Mouse (Mus musculus) liver, embryonic 11.5 days (tissue): ENCODE results near the gene Tec. TPM values are rescaled to one million over a fixed set of nuclear protein-coding genes. Genes with fewer than 3 reads are reported as not detected.
"Not testable (repeated sequence)": the region's sequence is repeated elsewhere in the genome, so short reads cannot be mapped to it uniquely, and the experiment has no call there.

Experiments
- ATAC-seq: fragments of 200-750 bp; cut with Nextera tagmentation; replicated peaks from 2 replicates; pipeline ENCODE4 v1.8.0; 2017; ENCODE audit warnings: moderate number of reproducible peaks, mild to moderate bottlenecking, moderate TSS enrichment, moderate library complexity; ENCODE audit not compliant: low FRiP score
- DNase-seq: peaks from one replicate; pipeline ENCODE4 v3.0.0-alpha.2; 2017; ENCODE audit warnings: low spot score
- H3K27ac ChIP-seq: fragments of 300-500 bp; sonication (generic); 2 replicates; pipeline ENCODE4 v1.5.1; 2014; ENCODE audit warnings: mild to moderate bottlenecking, low read depth, low read length, control low read depth
- H3K27me3 ChIP-seq: fragments of 300-500 bp; sonication (generic); replicated peaks from 2 replicates; pipeline ENCODE4 v1.6.1; 2014; ENCODE audit warnings: low read length, mixed read lengths; ENCODE audit not compliant: control insufficient read depth, insufficient read depth
- H3K36me3 ChIP-seq: fragments of 300-500 bp; sonication (generic); 2 replicates; pipeline ENCODE4 v1.6.1; 2014; ENCODE audit warnings: mild to moderate bottlenecking, low read length, moderate library complexity, mixed read lengths; ENCODE audit not compliant: control insufficient read depth, insufficient read depth
- H3K4me1 ChIP-seq: fragments of 300-500 bp; sonication (generic); replicated peaks from 2 replicates; pipeline ENCODE4 v1.6.1; 2014; ENCODE audit warnings: low read length, mixed read lengths; ENCODE audit not compliant: control insufficient read depth, insufficient read depth
- H3K4me2 ChIP-seq: fragments of 300-500 bp; sonication (generic); 2 replicates; pipeline ENCODE4 v1.6.1; 2014; ENCODE audit warnings: mild to moderate bottlenecking, control low read depth, moderate library complexity
- H3K4me3 ChIP-seq: fragments of 300-500 bp; sonication (generic); 2 replicates; pipeline ENCODE4 v1.5.1; 2014; ENCODE audit warnings: low read depth, low read length, control low read depth
- H3K9ac ChIP-seq: fragments of 300-500 bp; sonication (generic); 2 replicates; pipeline ENCODE4 v1.6.1; 2014; ENCODE audit warnings: low read depth, low read length, control low read depth
- H3K9me3 ChIP-seq: fragments of 300-500 bp; sonication (generic); 2 replicates; pipeline ENCODE4 v1.6.1; 2016; ENCODE audit warnings: low read length, inconsistent platforms, mixed read lengths; ENCODE audit not compliant: control insufficient read depth
- WGBS: fragments of 180-500 bp; shearing (Covaris S2); extraction: QIAGEN DNeasy Blood & Tissue Kit; methylation state at CpG from one replicate; pipeline ENCODE4 v1.1.7; 2014; 5-methylcytosine and 5-hydroxymethylcytosine counted together
- polyA plus RNA-seq: library from polyadenylated mRNA; unstranded; fragments of >200 nt; fragmentation: Nextera tagmentation; extraction: Ambion mirVana; gene quantifications from 2 replicates; pipeline ENCODE4 v1.2.1, GENCODE M21; 2014

The Tec gene
- polyA plus RNA-seq, 1 experiment from 2014 or later, result 7.9 TPM

- H3K4me1 ChIP-seq, result no peaks in the 10 kb centered on the region
Observed at GRCm38 (mm10) chr5:72827435-72827834, 40.8 kb downstream of the Tec start.

GRCm38 (mm10) chr5:72826445-72826844, 41.8 kb downstream of the Tec start:
- Histone ChIP-seq H3K4me1 (no peaks in the 10 kb centered on the region), H3K27ac (no peak overlapping the region), H3K36me3 (no peaks in the 10 kb centered on the region), H3K9me3 (no peaks in the 10 kb centered on the region), H3K4me2 (no peak overlapping the region), H3K27me3 (no peaks in the 10 kb centered on the region), H3K9ac (no peak overlapping the region), H3K4me3 (no peak overlapping the region)
- WGBS, result 73% methylated on average over 3 of the region's 3 CpGs
- ATAC-seq (no peak), DNase-seq (no peak)

More at GRCm38 (mm10) chr5:72827435-72827834, 40.8 kb downstream of the Tec start:
- Histone ChIP-seq H3K36me3 (no peaks in the 10 kb centered on the region), H3K27ac (no peak overlapping the region), H3K4me2 (no peak overlapping the region), H3K9me3 (no peaks in the 10 kb centered on the region), H3K4me3 (no peak overlapping the region), H3K27me3 (no peaks in the 10 kb centered on the region), H3K9ac (no peak overlapping the region)
- DNase-seq, result no peak
- 77% methylated on average over 5 of the region's 5 CpGs for WGBS
- ATAC-seq, result no peak

- peaks cover 7% of the 10 kb centered on the region; the same call in 1 of the 2 replicates for H3K4me1 ChIP-seq
- no peak for DNase-seq
- no peak overlapping the region for H3K4me3 ChIP-seq
- H3K9ac ChIP-seq, result no peak overlapping the region
- no peak overlapping the region for H3K4me2 ChIP-seq
- no peak overlapping the region for H3K27ac ChIP-seq
- no peaks in the 10 kb centered on the region for H3K27me3 ChIP-seq
- no peaks in the 10 kb centered on the region for H3K9me3 ChIP-seq
- no peak for ATAC-seq
- no peaks in the 10 kb centered on the region for H3K36me3 ChIP-seq
- 38% methylated on average over 3 of the region's 3 CpGs for WGBS
Observed at GRCm38 (mm10) chr5:72820651-72821050, 47.6 kb downstream of the Tec start.

- WGBS, result 66% methylated on average over 8 of the region's 8 CpGs
- H3K9ac ChIP-seq, result no peak overlapping the region
- ATAC-seq, result no peak
- no peak overlapping the region for H3K4me3 ChIP-seq
- H3K27ac ChIP-seq, result no peak overlapping the region
- H3K4me1 ChIP-seq, result peaks cover 7% of the 10 kb centered on the region; the same call in 1 of the 2 replicates
- H3K27me3 ChIP-seq, result no peaks in the 10 kb centered on the region
- no peaks in the 10 kb centered on the region for H3K9me3 ChIP-seq
- DNase-seq, result no peak
- H3K36me3 ChIP-seq, result no peaks in the 10 kb centered on the region
- no peak overlapping the region for H3K4me2 ChIP-seq
Observed at GRCm38 (mm10) chr5:72820036-72820640, 48.1 kb downstream of the Tec start.

GRCm38 (mm10) chr5:72818513-72819180, 49.6 kb downstream of the Tec start:
- H3K4me2 ChIP-seq, result peak overlapping the region; percentile 16; the same call in 1 of the 2 replicates
- no peaks in the 10 kb centered on the region for H3K9me3 ChIP-seq
- H3K36me3 ChIP-seq, result no peaks in the 10 kb centered on the region
- H3K9ac ChIP-seq, result no peak overlapping the region
- no peak for DNase-seq
- 54% methylated on average over 5 of the region's 5 CpGs for WGBS
- H3K27me3 ChIP-seq, result no peaks in the 10 kb centered on the region
- H3K4me1 ChIP-seq, result peaks cover 7% of the 10 kb centered on the region; the same call in 1 of the 2 replicates
- no peak overlapping the region for H3K4me3 ChIP-seq
- ATAC-seq, result no peak
- H3K27ac ChIP-seq, result no peak overlapping the region

- H3K36me3 ChIP-seq, result no peaks in the 10 kb centered on the region
- no peaks in the 10 kb centered on the region for H3K9me3 ChIP-seq
- peak overlapping the region; percentile 47 for H3K4me2 ChIP-seq
- no peak overlapping the region for H3K4me3 ChIP-seq
- no peaks in the 10 kb centered on the region for H3K27me3 ChIP-seq
- 21% methylated on average over 10 of the region's 10 CpGs for WGBS
- ATAC-seq (peak; percentile 66; the same call in 1 of the 2 replicates), DNase-seq (no peak)
- no peak overlapping the region for H3K9ac ChIP-seq
- H3K27ac ChIP-seq, result no peak overlapping the region
- H3K4me1 ChIP-seq, result peaks cover 7% of the 10 kb centered on the region; the same call in 1 of the 2 replicates
Observed at GRCm38 (mm10) chr5:72817523-72818091, 50.7 kb downstream of the Tec start.

GRCm38 (mm10) chr5:72816960-72817359, 51.3 kb downstream of the Tec start:
- not testable (repeated sequence) for H3K4me2 ChIP-seq, H3K9me3 ChIP-seq, H3K4me3 ChIP-seq, DNase-seq, H3K36me3 ChIP-seq, H3K27me3 ChIP-seq, H3K27ac ChIP-seq, H3K9ac ChIP-seq, ATAC-seq, H3K4me1 ChIP-seq
- 73% methylated on average over 6 of the region's 7 CpGs for whole genome bisulfite sequencing

GRCm38 (mm10) chr5:72816491-72816890, 51.8 kb downstream of the Tec start:
- ATAC-seq (no peak), DNase-seq (no peak)
- Histone ChIP-seq H3K9me3 (no peaks in the 10 kb centered on the region), H3K27ac (no peak overlapping the region), H3K4me1 (peaks cover 7% of the 10 kb centered on the region; the same call in 1 of the 2 replicates), H3K27me3 (no peaks in the 10 kb centered on the region), H3K36me3 (no peaks in the 10 kb centered on the region), H3K9ac (no peak overlapping the region), H3K4me3 (no peak overlapping the region), H3K4me2 (no peak overlapping the region)
- WGBS, result 48% methylated on average over 2 of the region's 2 CpGs
